Mouse (Mus musculus) bone marrow, adult 2 months (tissue): ENCODE data around the gene Rptor.

Experiments
- CTCF ChIP-seq: fragments of 200-500 bp; IDR thresholded peaks from 2 replicates; pipeline ENCODE4 v1.5.1; 2011; ENCODE audit warnings: low read length, control low read depth; ENCODE audit not compliant: control insufficient read depth, insufficient read depth
- POLR2A ChIP-seq: fragments of 200-500 bp; IDR thresholded peaks from 2 replicates; pipeline ENCODE4 v1.6.1; 2011; ENCODE audit warnings: low read depth, mild to moderate bottlenecking, control low read depth, low read length, borderline replicate concordance; ENCODE audit not compliant: control insufficient read depth

- no peak for TF ChIP-seq CTCF
- no peak for TF ChIP-seq POLR2A
Measured at GRCm38 (mm10) chr11:119812093-119812492, 209.4 kb downstream of the Rptor start.
